Mouse (Mus musculus): ENCODE measurements around the gene Olfr329-ps. TPM values are rescaled to one million over a fixed set of nuclear protein-coding genes. Genes with fewer than 3 reads are reported as not detected.

Olfr329-ps gene
- polyA plus RNA-seq (2014; fragmentation: Illumina TruSeq; extraction: RNeasy Lipid Tissue Mini Kit (QIAGEN cat#74804); ENCODE audit: low read depth, low replicate concordance) = not detected

GRCm38 (mm10) chr11:58546322-58546721 is at the start of gene Olfr329-ps:
Gene Olfr329-ps (minus strand): TSS chr11:58546422.

GRCm38 (mm10) chr11:58594814-58595213 is 48.6 kb upstream of the Olfr329-ps start, which contains the start of gene Olfr324:
Gene Olfr324 (plus strand): TSS chr11:58595114.

GRCm38 (mm10) chr11:58577430-58577829 is 31.2 kb upstream of the Olfr329-ps start, which contains the start of gene Olfr325:
Gene Olfr325 (plus strand): TSS chr11:58577730.

GRCm38 (mm10) chr11:58570405-58570804 is 24.2 kb upstream of the Olfr329-ps start, which contains the start of gene Olfr224:
Gene Olfr224 (minus strand): TSS chr11:58570553.

GRCm38 (mm10) chr11:58555536-58555935 is 9.3 kb upstream of the Olfr329-ps start, which contains the start of gene Olfr328:
Gene Olfr328 (minus strand): TSS chr11:58555636.

GRCm38 (mm10) chr11:58534736-58535135 is 11.5 kb downstream of the Olfr329-ps start, which contains the start of gene Olfr330:
Gene Olfr330 (minus strand): TSS chr11:58534836.

GRCm38 (mm10) chr11:58502472-58502871 is 43.8 kb downstream of the Olfr329-ps start, which contains the start of gene Olfr331:
Gene Olfr331 (minus strand): TSS chr11:58502572.

GRCm38 (mm10) chr11:58492455-58492854 is 53.8 kb downstream of the Olfr329-ps start, which contains the start of gene Olfr332:
Gene Olfr332 (minus strand): TSS chr11:58492555.

Other genes starting within 250 kb of the Olfr329-ps start
- gene Zfp692, start 239.4 kb downstream of the Olfr329-ps start, polyA plus RNA-seq (2014; fragmentation: Illumina TruSeq; extraction: RNeasy Lipid Tissue Mini Kit (QIAGEN cat#74804); ENCODE audit: low read depth, low replicate concordance) = 29.2 TPM
- gene Zfp672, start 216.1 kb downstream of the Olfr329-ps start, polyA plus RNA-seq (2014; fragmentation: Illumina TruSeq; extraction: RNeasy Lipid Tissue Mini Kit (QIAGEN cat#74804); ENCODE audit: low read depth, low replicate concordance) = 53.2 TPM
- gene Sh3bp5l, start 215.7 kb downstream of the Olfr329-ps start, polyA plus RNA-seq (2014; fragmentation: Illumina TruSeq; extraction: RNeasy Lipid Tissue Mini Kit (QIAGEN cat#74804); ENCODE audit: low read depth, low replicate concordance) = 42.4 TPM
- gene Lypd8, start 167.4 kb downstream of the Olfr329-ps start, polyA plus RNA-seq (2014; fragmentation: Illumina TruSeq; extraction: RNeasy Lipid Tissue Mini Kit (QIAGEN cat#74804); ENCODE audit: low read depth, low replicate concordance) = 2,095 TPM
- not detected for gene 1810065E05Rik, start 125.3 kb downstream of the Olfr329-ps start, polyA plus RNA-seq (2014; fragmentation: Illumina TruSeq; extraction: RNeasy Lipid Tissue Mini Kit (QIAGEN cat#74804); ENCODE audit: low read depth, low replicate concordance)
- not detected for gene Gm12253, start 113.9 kb downstream of the Olfr329-ps start, polyA plus RNA-seq (2014; fragmentation: Illumina TruSeq; extraction: RNeasy Lipid Tissue Mini Kit (QIAGEN cat#74804); ENCODE audit: low read depth, low replicate concordance)
- 3.7 TPM for gene Lypd9, start 93.5 kb downstream of the Olfr329-ps start, polyA plus RNA-seq (2014; fragmentation: Illumina TruSeq; extraction: RNeasy Lipid Tissue Mini Kit (QIAGEN cat#74804); ENCODE audit: low read depth, low replicate concordance)
- not detected for gene Olfr30, start 84.2 kb downstream of the Olfr329-ps start, polyA plus RNA-seq (2014; fragmentation: Illumina TruSeq; extraction: RNeasy Lipid Tissue Mini Kit (QIAGEN cat#74804); ENCODE audit: low read depth, low replicate concordance)
- gene Olfr332, start 53.9 kb downstream of the Olfr329-ps start, polyA plus RNA-seq (2014; fragmentation: Illumina TruSeq; extraction: RNeasy Lipid Tissue Mini Kit (QIAGEN cat#74804); ENCODE audit: low read depth, low replicate concordance) = 0.82 TPM
- not detected for gene Olfr331, start 43.9 kb downstream of the Olfr329-ps start, polyA plus RNA-seq (2014; fragmentation: Illumina TruSeq; extraction: RNeasy Lipid Tissue Mini Kit (QIAGEN cat#74804); ENCODE audit: low read depth, low replicate concordance)
- gene Olfr330, start 11.6 kb downstream of the Olfr329-ps start, polyA plus RNA-seq (2014; fragmentation: Illumina TruSeq; extraction: RNeasy Lipid Tissue Mini Kit (QIAGEN cat#74804); ENCODE audit: low read depth, low replicate concordance) = not detected
- gene Olfr328, start 9.2 kb upstream of the Olfr329-ps start, polyA plus RNA-seq (2014; fragmentation: Illumina TruSeq; extraction: RNeasy Lipid Tissue Mini Kit (QIAGEN cat#74804); ENCODE audit: low read depth, low replicate concordance) = not detected
- not detected for gene Olfr224, start 24.1 kb upstream of the Olfr329-ps start, polyA plus RNA-seq (2014; fragmentation: Illumina TruSeq; extraction: RNeasy Lipid Tissue Mini Kit (QIAGEN cat#74804); ENCODE audit: low read depth, low replicate concordance)
- not detected for gene Olfr325, start 31.3 kb upstream of the Olfr329-ps start, polyA plus RNA-seq (2014; fragmentation: Illumina TruSeq; extraction: RNeasy Lipid Tissue Mini Kit (QIAGEN cat#74804); ENCODE audit: low read depth, low replicate concordance)
- not detected for gene Olfr324, start 48.7 kb upstream of the Olfr329-ps start, polyA plus RNA-seq (2014; fragmentation: Illumina TruSeq; extraction: RNeasy Lipid Tissue Mini Kit (QIAGEN cat#74804); ENCODE audit: low read depth, low replicate concordance)
- not detected for gene 2210407C18Rik, start 69.7 kb upstream of the Olfr329-ps start, polyA plus RNA-seq (2014; fragmentation: Illumina TruSeq; extraction: RNeasy Lipid Tissue Mini Kit (QIAGEN cat#74804); ENCODE audit: low read depth, low replicate concordance)
- not detected for gene Olfr323, start 84.1 kb upstream of the Olfr329-ps start, polyA plus RNA-seq (2014; fragmentation: Illumina TruSeq; extraction: RNeasy Lipid Tissue Mini Kit (QIAGEN cat#74804); ENCODE audit: low read depth, low replicate concordance)
- gene Trim58, start 94.0 kb upstream of the Olfr329-ps start, polyA plus RNA-seq (2014; fragmentation: Illumina TruSeq; extraction: RNeasy Lipid Tissue Mini Kit (QIAGEN cat#74804); ENCODE audit: low read depth, low replicate concordance) = not detected
- gene Olfr322, start 112.4 kb upstream of the Olfr329-ps start, polyA plus RNA-seq (2014; fragmentation: Illumina TruSeq; extraction: RNeasy Lipid Tissue Mini Kit (QIAGEN cat#74804); ENCODE audit: low read depth, low replicate concordance) = not detected
- not detected for gene Olfr320, start 134.7 kb upstream of the Olfr329-ps start, polyA plus RNA-seq (2014; fragmentation: Illumina TruSeq; extraction: RNeasy Lipid Tissue Mini Kit (QIAGEN cat#74804); ENCODE audit: low read depth, low replicate concordance)
- not detected for gene Olfr319, start 152.7 kb upstream of the Olfr329-ps start, polyA plus RNA-seq (2014; fragmentation: Illumina TruSeq; extraction: RNeasy Lipid Tissue Mini Kit (QIAGEN cat#74804); ENCODE audit: low read depth, low replicate concordance)
- not detected for gene Olfr318, start 177.6 kb upstream of the Olfr329-ps start, polyA plus RNA-seq (2014; fragmentation: Illumina TruSeq; extraction: RNeasy Lipid Tissue Mini Kit (QIAGEN cat#74804); ENCODE audit: low read depth, low replicate concordance)
- not detected for gene Olfr317, start 192.8 kb upstream of the Olfr329-ps start, polyA plus RNA-seq (2014; fragmentation: Illumina TruSeq; extraction: RNeasy Lipid Tissue Mini Kit (QIAGEN cat#74804); ENCODE audit: low read depth, low replicate concordance)
- not detected for gene Olfr316, start 206.3 kb upstream of the Olfr329-ps start, polyA plus RNA-seq (2014; fragmentation: Illumina TruSeq; extraction: RNeasy Lipid Tissue Mini Kit (QIAGEN cat#74804); ENCODE audit: low read depth, low replicate concordance)
- gene Olfr315, start 226.8 kb upstream of the Olfr329-ps start, polyA plus RNA-seq (2014; fragmentation: Illumina TruSeq; extraction: RNeasy Lipid Tissue Mini Kit (QIAGEN cat#74804); ENCODE audit: low read depth, low replicate concordance) = not detected
- not detected for gene Olfr314, start 236.5 kb upstream of the Olfr329-ps start, polyA plus RNA-seq (2014; fragmentation: Illumina TruSeq; extraction: RNeasy Lipid Tissue Mini Kit (QIAGEN cat#74804); ENCODE audit: low read depth, low replicate concordance)